Mouse (Mus musculus) CD4-positive, CD25-positive, alpha-beta regulatory T cell, adult 4 months (primary cell): ENCODE results near the gene Lin7b. TPM values are rescaled to one million over a fixed set of nuclear protein-coding genes. Genes with fewer than 3 reads are reported as not detected.

Experiments
- ATAC-seq: one replicate; pipeline ENCODE4 v1.8.0; 2017
- polyA plus RNA-seq, 2 experiments: library from polyadenylated mRNA; unstranded; fragments of 100-300 nt; shearing (Covaris generic); gene quantifications; one replicate each; pipeline ENCODE4 v1.2.1; 2017

The Lin7b gene
- not detected for polyA plus RNA-seq

- peak; percentile 62 for ATAC-seq
Observed at GRCm38 (mm10) chr7:45370475-45371311, at the start of gene Lin7b. Gene Lin7b, minus strand, starts transcription at chr7:45370583.

GRCm38 (mm10) chr7:45417962-45418492 is 47.6 kb upstream of the Lin7b start:
- ATAC-seq, result no peak

- ATAC-seq, result peak; percentile 62
Observed at GRCm38 (mm10) chr7:45415636-45416035, 45.3 kb upstream of the Lin7b start.

- no peak for ATAC-seq
Observed at GRCm38 (mm10) chr7:45414740-45415224, 44.4 kb upstream of the Lin7b start.

GRCm38 (mm10) chr7:45413864-45414739 is 43.7 kb upstream of the Lin7b start:
- ATAC-seq, result peak; percentile 15

- no peak for ATAC-seq
Observed at GRCm38 (mm10) chr7:45413113-45413863, 42.9 kb upstream of the Lin7b start, which contains the start of gene Ntf5. Gene Ntf5, plus strand, starts transcription at chr7:45413695.

GRCm38 (mm10) chr7:45412421-45412820 is 42.0 kb upstream of the Lin7b start:
- no peak for ATAC-seq

GRCm38 (mm10) chr7:45409497-45410163 is 39.2 kb upstream of the Lin7b start:
- no peak for ATAC-seq

GRCm38 (mm10) chr7:45408949-45409348 is 38.6 kb upstream of the Lin7b start:
- ATAC-seq, result no peak

GRCm38 (mm10) chr7:45408351-45408750 is 38.0 kb upstream of the Lin7b start:
- ATAC-seq, result no peak

- ATAC-seq, result no peak
Observed at GRCm38 (mm10) chr7:45407836-45408235, 37.5 kb upstream of the Lin7b start.

GRCm38 (mm10) chr7:45406157-45407156 is 36.1 kb upstream of the Lin7b start:
- no peak for ATAC-seq

GRCm38 (mm10) chr7:45405091-45406075 is 35.0 kb upstream of the Lin7b start, which contains the start of gene Kcna7:
Gene Kcna7, plus strand, starts transcription at chr7:45405653.
- ATAC-seq, result peak; percentile 71

GRCm38 (mm10) chr7:45403532-45404261 is 33.3 kb upstream of the Lin7b start:
- peak; percentile 80 for ATAC-seq

- no peak for ATAC-seq
Observed at GRCm38 (mm10) chr7:45401521-45402085, 31.2 kb upstream of the Lin7b start.

GRCm38 (mm10) chr7:45396787-45397186 is 26.4 kb upstream of the Lin7b start:
- no peak for ATAC-seq

GRCm38 (mm10) chr7:45396337-45396775 is 26.0 kb upstream of the Lin7b start:
- peak; percentile 40 for ATAC-seq
